19 mouse cellular contexts compared by ENCODE assay signal in genomic region chr8:124530556-124530955, GRCm38 (mm10). TPM values are rescaled to one million over a fixed set of nuclear protein-coding genes. Genes with fewer than 3 reads are reported as not detected.
DNase-seq lines count a peak whose midpoint lies in the region; ATAC-seq and TF ChIP-seq lines count a peak whose summit lies in the region.
"Had no signal": no experiment of that assay in that cellular context is flagged by ENCODE, and none has a peak within 500 bp of the region (broad histone marks: within the 10 kb centered on the region; RNA-seq: fewer than 3 reads in every experiment).

No protein-coding gene starts in this region.

- no peak overlapping the region for H3K4me3 ChIP-seq in layer of hippocampus, adult 2 months
- H3K4me3 ChIP-seq: embryonic facial prominence, embryonic 13.5 days had no signal

- DNase-seq in adrenal gland, postnatal 10 days, result peak; percentile 32
- DNase-seq in adrenal gland, postnatal 4 days (ENCODE audit: low spot score in 2 of 2), result no peak
- no peak for DNase-seq in layer of hippocampus, adult 2 months (ENCODE audit: low spot score in 2 of 2)
- no peak for DNase-seq in layer of hippocampus, postnatal 36 days
- DNase-seq in cerebellum, adult 11-12 months, result peak; percentile 71
- DNase-seq in cerebellum, postnatal 36 days, result peak; percentile 56 to 58
- no peak for DNase-seq in layer of hippocampus, adult 9-11 months
- DNase-seq: heart, postnatal 14 days; lung, postnatal 14 days; thymus, postnatal 36 days had no signal

- peak overlapping the region; percentile 72 for H3K27ac ChIP-seq in layer of hippocampus, adult 2 months
- H3K27ac ChIP-seq: embryonic facial prominence, embryonic 13.5 days; liver, embryonic 14.5 days had no signal

- no peak for ATAC-seq in granulocyte monocyte progenitor cell, adult 5-6 weeks (replicated peaks; ENCODE audit: poor library complexity, severe bottlenecking)
- ATAC-seq: inflammation-experienced regulatory T-cells, adult 6 months had no signal

- TF ChIP-seq CTCF in layer of hippocampus, adult 2 months (conservative IDR thresholded peaks at IDR 0.05), result no peak

RNA-seq across cellular contexts. Expression of gene Cog2, which starts 10.0 kb away (rescaled TPM):
- 10 to 100 TPM; 34.1 to 36.3 TPM for total RNA-seq in adrenal gland, postnatal 10 days (2021)
- 10 to 100 TPM; 51.6 to 53.8 TPM for total RNA-seq in adrenal gland, postnatal 4 days (2021)
- total RNA-seq in layer of hippocampus, adult 2 months (2021), result 10 to 100 TPM; 45.3 to 49.0 TPM
- total RNA-seq in layer of hippocampus, postnatal 36 days (2021), result 10 to 100 TPM; 37.8 to 43.2 TPM
- 18.9 and 22.5 TPM in 2 replicates for total RNA-seq in granulocyte monocyte progenitor cell, adult 5-6 weeks (2014; fragmentation: Nextera tagmentation)
- total RNA-seq in granulocyte monocyte progenitor cell, adult 5-6 weeks (2017), result 22.5 and 25.8 TPM in 2 replicates

RNA-seq across cellular contexts. Expression of gene Agt, which starts 39.0 kb away (rescaled TPM):
- 100 to 1,000 TPM; 124 to 320 TPM for total RNA-seq in adrenal gland, postnatal 10 days (2021)
- 100 to 1,000 TPM in 1 of 2 experiments, 1 to 10 TPM in 1; 8.3 to 104 TPM for total RNA-seq in adrenal gland, postnatal 4 days (2021)
- total RNA-seq in layer of hippocampus, adult 2 months (2021), result 10 to 100 TPM; 29.9 to 33.9 TPM
- total RNA-seq in layer of hippocampus, postnatal 36 days (2021), result 10 to 100 TPM; 29.9 to 30.8 TPM
- total RNA-seq in granulocyte monocyte progenitor cell, adult 5-6 weeks (2014; fragmentation: Nextera tagmentation), result not detected in 2 replicates
- not detected in 2 replicates for total RNA-seq in granulocyte monocyte progenitor cell, adult 5-6 weeks (2017)
- total RNA-seq: CH12.LX; megakaryocyte-erythroid progenitor cell, adult 5-6 weeks; monocyte, adult 5-6 weeks had no signal

RNA-seq across cellular contexts. Expression of gene Capn9, which starts 45.4 kb away (rescaled TPM):
- total RNA-seq in adrenal gland, postnatal 10 days (2021), result under 1 TPM in 1 of 2 experiments, not detected in 1; 0.18 TPM
- total RNA-seq in adrenal gland, postnatal 4 days (2021), result under 1 TPM; 0.23 to 0.59 TPM
- under 1 TPM; 0.34 to 0.79 TPM for total RNA-seq in layer of hippocampus, adult 2 months (2021)
- under 1 TPM; 0.15 to 0.20 TPM for total RNA-seq in layer of hippocampus, postnatal 36 days (2021)
- not detected in 2 replicates for total RNA-seq in granulocyte monocyte progenitor cell, adult 5-6 weeks (2014; fragmentation: Nextera tagmentation)
- total RNA-seq in granulocyte monocyte progenitor cell, adult 5-6 weeks (2017), result not detected in 2 replicates
- total RNA-seq: CH12.LX; common myeloid progenitor, adult 5-6 weeks; heart, adult 8-10 months; megakaryocyte-erythroid progenitor cell, adult 5-6 weeks; monocyte, adult 5-6 weeks had no signal

Comparison
In these comparisons a context has a peak if more than half of its experiments do, and no peak if none do; other contexts are left out.
1. DNase-seq: peak in adrenal gland, postnatal 10 days (single experiment), cerebellum, adult 11-12 months (single experiment) and cerebellum, postnatal 36 days (2 of 2); none in adrenal gland, postnatal 4 days (0 of 2), layer of hippocampus, adult 2 months (0 of 2), layer of hippocampus, postnatal 36 days (0 of 2) and layer of hippocampus, adult 9-11 months (single experiment).
2. RNA of gene Agt, which starts 39.0 kb away (total RNA-seq): 124 to 320 TPM in adrenal gland, postnatal 10 days, 8.3 to 104 TPM in adrenal gland, postnatal 4 days, 29.9 to 33.9 TPM in layer of hippocampus, adult 2 months and 29.9 to 30.8 TPM in layer of hippocampus, postnatal 36 days; not detected in granulocyte monocyte progenitor cell, adult 5-6 weeks; every median in the first group is over 4 times any median in the second.